10 mouse cellular contexts compared by ENCODE assay signal in the genomic region with DNA sequence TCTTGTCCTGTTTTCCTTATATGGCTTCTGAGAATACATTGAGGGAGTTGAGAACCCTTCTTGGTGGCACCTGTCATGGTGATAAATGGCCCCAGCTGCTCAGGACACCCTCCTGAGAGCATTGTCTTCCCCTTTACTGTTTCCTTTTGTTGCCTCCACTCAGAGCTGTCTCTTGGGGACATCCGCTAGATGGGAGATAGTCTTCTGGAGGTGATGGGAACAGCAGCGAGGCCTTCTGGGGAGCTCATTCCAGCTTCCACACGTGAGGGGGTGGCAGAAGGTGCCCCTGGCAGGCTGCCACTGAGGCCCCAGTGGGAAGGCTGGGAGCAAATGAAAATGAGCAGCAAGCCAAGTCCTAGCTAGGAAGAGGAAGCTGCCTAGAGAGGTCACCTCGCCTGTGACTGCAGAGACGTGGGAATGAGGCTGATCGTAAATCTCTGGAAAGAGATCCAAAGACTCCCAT. TPM values are rescaled to one million over a fixed set of nuclear protein-coding genes. Genes with fewer than 3 reads are reported as not detected.
DNase-seq lines count a peak whose midpoint lies in the region; ATAC-seq and TF ChIP-seq lines count a peak whose summit lies in the region.
"Had no signal": no experiment of that assay in that cellular context is flagged by ENCODE, and none has a peak within 500 bp of the region (broad histone marks: within the 10 kb centered on the region; RNA-seq: fewer than 3 reads in every experiment).

No protein-coding gene starts in this region.

- no peak overlapping the region for H3K9ac ChIP-seq in heart, adult 2 months (ENCODE audit: low read depth, low read length)
- no peak overlapping the region for H3K9ac ChIP-seq in heart, embryonic 12.5 days
- H3K9ac ChIP-seq in hindbrain, postnatal 0 days (replicated peaks; ENCODE audit: low read length): no peak overlapping the region
- H3K9ac ChIP-seq: lung, embryonic 15.5 days had no signal

- DNase-seq in heart, adult 2 months: peak; percentile 54 to 56
- DNase-seq in cerebellum, adult 11 months: peak; percentile 75
- peak; percentile 33 for DNase-seq in hindbrain, postnatal 0 days (ENCODE audit: low spot score)
- DNase-seq in urinary bladder, postnatal 14 days (ENCODE audit: low spot score): no peak
- DNase-seq in left cerebral cortex, adult 11 months (ENCODE audit: low spot score): no peak
- no peak for DNase-seq in right cerebral cortex, postnatal 10 days (ENCODE audit: low spot score in 2 of 2)
- DNase-seq: thymus, postnatal 25 days had no signal

- no peak overlapping the region for H3ac ChIP-seq in myocyte (ENCODE audit: control insufficient read depth, insufficient read length)

- H3K4me1 ChIP-seq in heart, adult 2 months (ENCODE audit: control insufficient read depth, insufficient read depth, low read length): peaks cover 3% of the 10 kb centered on the region
- peaks cover 27% of the 10 kb centered on the region for H3K4me1 ChIP-seq in heart, embryonic 12.5 days (replicated peaks)
- H3K4me1 ChIP-seq in hindbrain, postnatal 0 days (ENCODE audit: insufficient read depth, low read length): no peaks in the 10 kb centered on the region; the same call in 1 of the 2 replicates
- H3K4me1 ChIP-seq: lung, embryonic 15.5 days had no signal

- no peak for TF ChIP-seq POLR2A in heart, adult 2 months (IDR thresholded peaks at IDR 0.05; ENCODE audit: insufficient read depth, low read depth, low read length)
- no peak for TF ChIP-seq POLR2A in myocyte (IDR thresholded peaks at IDR 0.05; ENCODE audit: insufficient read length, low read depth)

- no peak overlapping the region for H3K4me2 ChIP-seq in heart, embryonic 12.5 days
- H3K4me2 ChIP-seq in hindbrain, postnatal 0 days (ENCODE audit: low read depth, low read length): no peak overlapping the region
- H3K4me2 ChIP-seq in myocyte (ENCODE audit: low read depth): no peak overlapping the region
- H3K4me2 ChIP-seq: lung, embryonic 15.5 days had no signal

- H3K27me3 ChIP-seq in heart, adult 2 months (ENCODE audit: control insufficient read depth, insufficient read depth, low read length): no peaks in the 10 kb centered on the region
- H3K27me3 ChIP-seq in heart, embryonic 12.5 days (replicated peaks): no peaks in the 10 kb centered on the region
- H3K27me3 ChIP-seq in hindbrain, postnatal 0 days (ENCODE audit: insufficient read depth, low read length): no peaks in the 10 kb centered on the region
- H3K27me3 ChIP-seq in myocyte (ENCODE audit: control insufficient read depth, insufficient read depth, insufficient read length): no peaks in the 10 kb centered on the region
- H3K27me3 ChIP-seq: lung, embryonic 15.5 days had no signal

- ATAC-seq in heart, embryonic 12.5 days (ENCODE audit: insufficient number of reproducible peaks, low FRiP score): no peak
- ATAC-seq in hindbrain, postnatal 0 days: no peak

- no peak for TF ChIP-seq CTCF in heart, adult 2 months (IDR thresholded peaks at IDR 0.05)
- TF ChIP-seq CTCF in hindbrain, postnatal 0 days (IDR thresholded peaks at IDR 0.05; ENCODE audit: low read depth): no peak

- H3K4me3 ChIP-seq in heart, adult 2 months: no peak overlapping the region
- H3K4me3 ChIP-seq in heart, embryonic 12.5 days: no peak overlapping the region
- H3K4me3 ChIP-seq in hindbrain, postnatal 0 days (ENCODE audit: low read length): no peak overlapping the region
- H3K4me3 ChIP-seq in myocyte: no peak overlapping the region
- H3K4me3 ChIP-seq: lung, embryonic 15.5 days had no signal

- 0 out of 2 replicates have a peak, but pooled peaks have one; percentile 14 for TF ChIP-seq EP300 in heart, adult 2 months (IDR thresholded peaks at IDR 0.05; ENCODE audit: insufficient read depth, low read depth, low read length)

- 0 out of 2 replicates have a peak, but pooled peaks cover 2% of the 10 kb centered on the region for H3K79me2 ChIP-seq in heart, adult 2 months (replicated peaks; ENCODE audit: control insufficient read depth, insufficient read depth, low read length)
- no peaks in the 10 kb centered on the region for H3K79me2 ChIP-seq in myocyte (ENCODE audit: control insufficient read depth, insufficient read depth)

- H3K27ac ChIP-seq in heart, adult 2 months: peak overlapping the region; percentile 38
- no peak overlapping the region; the same call in 1 of the 2 replicates for H3K27ac ChIP-seq in heart, embryonic 12.5 days (ENCODE audit: poor library complexity, severe bottlenecking)
- peak overlapping the region; percentile 41; the same call in 1 of the 2 replicates for H3K27ac ChIP-seq in hindbrain, postnatal 0 days
- H3K27ac ChIP-seq: lung, embryonic 15.5 days had no signal

- no peaks in the 10 kb centered on the region for H3K9me3 ChIP-seq in heart, embryonic 12.5 days (replicated peaks)
- H3K9me3 ChIP-seq in hindbrain, postnatal 0 days (ENCODE audit: low read length): no peaks in the 10 kb centered on the region
- H3K9me3 ChIP-seq: lung, embryonic 15.5 days had no signal

- intact Hi-C loops in heart, adult 2 months (cut with DNase I): no loop called here

- WGBS in heart, adult 2 months: 20% methylated on average over 6 of the region's 6 CpGs
- WGBS in heart, embryonic 12.5 days: 74% methylated on average over 6 of the region's 6 CpGs
- 39% methylated on average over 6 of the region's 6 CpGs for WGBS in hindbrain, postnatal 0 days

- H3K36me3 ChIP-seq in heart, adult 2 months (ENCODE audit: control insufficient read depth, insufficient read depth, low read length): no peaks in the 10 kb centered on the region
- H3K36me3 ChIP-seq in heart, embryonic 12.5 days: peaks cover 77% of the 10 kb centered on the region
- peaks cover 31% of the 10 kb centered on the region for H3K36me3 ChIP-seq in hindbrain, postnatal 0 days (ENCODE audit: insufficient read depth, low read length)
- peaks cover 8% of the 10 kb centered on the region for H3K36me3 ChIP-seq in myocyte (ENCODE audit: control insufficient read depth, insufficient read depth)

TF ChIP-seq in myocyte, 11 proteins besides CTCF, POLR2A, EP300 and RAD21:
- no peak for TF ChIP-seq MYOG (IDR thresholded peaks at IDR 0.05; ENCODE audit: control insufficient read depth in 1 of 3, insufficient read depth in 1 of 3, insufficient read length in 2 of 3, low read depth in 2 of 3)
- peak in 2 of 3 experiments; percentile 71 to 81 for TF ChIP-seq MYOD1 (IDR thresholded peaks at IDR 0.05; ENCODE audit: control insufficient read depth in 1 of 3, insufficient read length in 2 of 3, low read depth in 2 of 3)
- TF ChIP-seq TCF3 (IDR thresholded peaks at IDR 0.05; ENCODE audit: insufficient read length, low read depth): peak; percentile 38
- TF ChIP-seq SRF (IDR thresholded peaks at IDR 0.05; ENCODE audit: control insufficient read depth, insufficient read length, low read depth): peak; percentile 92
- no peak for TF ChIP-seq POLR2AphosphoS2 (IDR thresholded peaks at IDR 0.05; ENCODE audit: insufficient read length, low read depth)
TF ChIP-seq in myocyte: peak in this region for 3.

RNA-seq across cellular contexts. Expression of gene Pqlc2, which starts 27.5 kb away (rescaled TPM):
- total RNA-seq in heart, adult 2 months (2021): 1 to 10 TPM; 5.1 to 5.9 TPM
- polyA plus RNA-seq in heart, adult 2 months (2012; rRNA removed): 22.7 and 22.8 TPM in 2 replicates
- 10.6 and 11.3 TPM in 2 replicates for polyA plus RNA-seq in heart, embryonic 12.5 days (2016; fragmentation: Nextera tagmentation; extraction: Ambion mirVana)
- total RNA-seq in hindbrain, postnatal 0 days (2014; rRNA removed): 23.1 and 23.5 TPM in 2 replicates
- 13.3 and 13.7 TPM in 2 replicates for polyA plus RNA-seq in hindbrain, postnatal 0 days (2015; fragmentation: Nextera tagmentation; extraction: Ambion mirVana)
- polyA plus RNA-seq in myocyte (2012; fragmentation: generic; extraction: Trizol): 5.6 TPM

RNA-seq across cellular contexts. Expression of gene Akr7a5, which starts 27.6 kb away (rescaled TPM):
- total RNA-seq in heart, adult 2 months (2021): 10 to 100 TPM; 48.4 to 51.3 TPM
- 30.9 and 40.2 TPM in 2 replicates for polyA plus RNA-seq in heart, adult 2 months (2012; rRNA removed)
- polyA plus RNA-seq in heart, embryonic 12.5 days (2016; fragmentation: Nextera tagmentation; extraction: Ambion mirVana): 51.5 and 54.1 TPM in 2 replicates
- total RNA-seq in hindbrain, postnatal 0 days (2014; rRNA removed): 58.5 and 73.3 TPM in 2 replicates
- 67.6 and 69.2 TPM in 2 replicates for polyA plus RNA-seq in hindbrain, postnatal 0 days (2015; fragmentation: Nextera tagmentation; extraction: Ambion mirVana)
- 48.8 TPM for polyA plus RNA-seq in myocyte (2012; fragmentation: generic; extraction: Trizol)

Comparison
In these comparisons a context has a peak if more than half of its experiments do, and no peak if none do; other contexts are left out.
1. DNase-seq: peak in heart, adult 2 months (2 of 2), cerebellum, adult 11 months (single experiment) and hindbrain, postnatal 0 days (single experiment); none in urinary bladder, postnatal 14 days (single experiment), left cerebral cortex, adult 11 months (single experiment) and right cerebral cortex, postnatal 10 days (0 of 2).